Mouse (Mus musculus) kidney, postnatal 25 days (tissue): ENCODE measurements around the gene Sidt1.
A peak's percentile ranks its signal among the peaks of the same experiment; 100 is the strongest.

Experiments used
- DNase-seq, 2 experiments: peaks; one replicate each; pipeline ENCODE4 v3.0.0; 2021; ENCODE audit warnings: mixed read lengths in 2 of 2

Gene Sidt1

GRCm38 (mm10) chr16:44332861-44333284 is at the start of gene Sidt1:
TSS of gene Sidt1 (minus strand) at chr16:44333196.
- no peak for DNase-seq

GRCm38 (mm10) chr16:44381578-44381977 is 48.6 kb upstream of the Sidt1 start:
- no peak for DNase-seq

- DNase-seq = no peak
Measured at GRCm38 (mm10) chr16:44380006-44380405, 47.0 kb upstream of the Sidt1 start.

- DNase-seq = no peak
Measured at GRCm38 (mm10) chr16:44375459-44375858, 42.5 kb upstream of the Sidt1 start.

DNA sequence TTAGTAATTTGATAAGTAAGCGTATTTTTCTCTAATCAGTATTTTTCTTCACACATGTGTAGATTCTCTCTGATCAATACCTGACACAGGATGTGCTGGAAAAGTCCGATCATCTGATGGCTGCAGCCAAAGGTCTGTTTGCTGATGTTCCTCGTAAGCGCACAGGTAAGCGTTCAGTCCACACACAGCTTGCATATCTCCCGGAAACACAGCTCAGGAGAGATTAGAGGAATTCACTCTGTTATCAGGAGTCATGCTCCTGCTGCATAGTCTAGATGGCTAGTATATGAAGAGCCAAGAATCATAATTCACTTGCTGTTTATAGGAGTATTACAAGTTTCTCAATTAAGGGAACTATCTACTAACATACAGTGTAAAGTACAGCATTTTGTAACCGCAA is 32.5 kb upstream of the Sidt1 start:
- no peak for DNase-seq

DNA sequence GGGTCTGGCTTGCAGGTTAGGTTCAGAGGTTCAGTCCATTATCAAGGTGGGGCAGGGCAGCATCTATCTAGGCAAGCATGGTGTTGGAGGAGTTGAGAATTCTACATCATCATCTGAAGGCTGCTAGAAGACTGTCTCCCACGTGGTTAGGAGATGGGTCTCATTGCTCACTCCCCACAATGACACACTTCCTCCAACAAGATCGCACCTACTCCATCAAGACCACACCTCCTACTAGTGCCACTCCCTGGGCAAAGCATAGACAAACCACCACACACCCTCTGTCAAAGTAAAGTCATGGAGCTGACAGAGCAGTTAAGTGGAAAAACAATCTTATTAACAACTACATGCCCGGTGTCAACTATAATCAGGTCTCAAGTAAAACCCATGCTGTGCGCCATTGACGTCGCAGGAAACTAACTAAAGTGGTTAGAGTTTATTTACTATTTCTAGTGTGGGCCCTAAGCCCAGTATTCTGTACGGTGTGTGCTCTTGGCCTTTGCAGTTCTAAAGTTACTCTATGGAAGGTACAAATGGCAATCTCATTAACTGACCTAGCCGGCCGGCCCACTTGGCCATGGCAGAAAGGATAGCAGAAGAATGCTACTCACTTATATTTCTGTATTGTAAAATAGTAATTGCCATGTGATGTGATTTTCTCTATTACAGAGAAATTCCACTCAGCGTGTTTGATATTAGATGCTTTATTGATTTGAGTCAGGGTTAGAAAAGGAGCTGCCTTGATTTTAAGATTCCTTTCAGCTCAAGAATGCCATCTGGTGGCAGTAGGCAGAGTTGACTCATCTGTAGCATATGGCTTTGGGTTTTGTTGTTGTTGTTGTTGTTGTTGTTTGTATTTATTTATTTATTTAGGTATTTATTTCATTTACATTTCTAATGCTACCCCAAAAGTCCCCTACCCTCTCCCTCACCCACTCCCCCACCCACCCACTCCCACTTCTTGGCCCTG is 29.2 kb upstream of the Sidt1 start:
- DNase-seq = peak in 1 of 2 experiments; percentile 53

DNA sequence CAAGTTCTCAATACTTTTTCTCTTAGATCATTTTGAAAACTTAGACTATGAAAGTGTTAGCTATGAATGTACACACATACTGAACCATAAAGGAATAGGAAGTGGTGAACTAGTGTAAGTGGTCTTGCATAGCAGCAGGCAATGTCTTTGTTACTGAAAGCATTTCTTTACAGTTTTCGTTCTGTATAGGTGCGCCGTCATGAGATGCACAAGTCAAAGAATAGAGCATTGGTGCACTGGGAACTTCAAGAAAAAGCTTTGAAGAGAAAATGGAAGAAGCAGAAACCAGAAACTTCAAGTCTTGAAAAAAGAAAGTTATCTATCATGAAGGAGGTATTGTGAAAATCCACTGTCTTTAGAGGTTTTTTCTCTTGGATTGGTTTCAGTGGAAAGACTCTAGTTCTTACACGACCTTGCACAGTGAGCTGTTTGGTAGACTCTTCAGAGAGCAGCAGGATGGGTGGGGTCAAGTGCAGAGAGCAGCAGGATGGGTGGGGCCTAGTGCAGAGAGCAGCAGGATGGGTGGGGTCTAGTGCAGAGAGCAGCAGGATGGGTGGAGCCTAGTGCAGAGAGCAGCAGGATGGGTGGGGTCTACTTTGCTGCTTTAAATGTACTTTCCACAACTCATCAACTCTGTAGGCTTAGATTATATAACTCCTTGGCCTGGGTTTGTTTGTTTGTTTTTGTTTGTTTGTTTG is 24.7 kb upstream of the Sidt1 start:
- peak; percentile 54 to 74 for DNase-seq

GRCm38 (mm10) chr16:44356291-44356690 is 23.3 kb upstream of the Sidt1 start:
- no peak for DNase-seq

GRCm38 (mm10) chr16:44349801-44350397 is 16.9 kb upstream of the Sidt1 start:
- DNase-seq = no peak

GRCm38 (mm10) chr16:44347071-44347901 is 14.3 kb upstream of the Sidt1 start, which contains the start of gene Spice1:
TSS of gene Spice1 (plus strand) at chr16:44347121.
- DNase-seq = peak; percentile 98 to 99

- DNase-seq = no peak
Measured at GRCm38 (mm10) chr16:44337541-44337940, 4.5 kb upstream of the Sidt1 start.

- DNase-seq = peak; percentile 6 to 41
Measured at GRCm38 (mm10) chr16:44331995-44332860, 768 bp downstream of the Sidt1 start.

- DNase-seq = no peak
Measured at GRCm38 (mm10) chr16:44331671-44331994, 1.4 kb downstream of the Sidt1 start.

- no peak for DNase-seq
Measured at GRCm38 (mm10) chr16:44331154-44331553, 1.8 kb downstream of the Sidt1 start.

GRCm38 (mm10) chr16:44330657-44331056 is 2.3 kb downstream of the Sidt1 start:
- no peak for DNase-seq

GRCm38 (mm10) chr16:44328644-44329043 is 4.4 kb downstream of the Sidt1 start:
- DNase-seq = no peak

DNA sequence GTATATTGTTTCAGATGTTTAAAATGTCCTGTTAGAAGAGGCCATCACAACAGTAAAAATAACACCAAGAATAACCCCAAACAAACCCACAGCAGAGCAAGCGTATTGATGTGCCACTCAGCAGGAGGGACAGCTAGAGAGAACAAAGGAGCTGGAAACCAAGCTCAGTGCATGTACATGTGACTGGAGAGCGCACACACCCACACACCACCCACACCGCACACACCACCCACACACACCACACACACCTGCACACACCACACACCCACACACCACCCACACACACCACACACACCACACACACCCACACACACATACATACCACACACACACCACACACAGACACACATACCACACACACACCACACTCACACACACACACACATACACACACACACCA is 12.8 kb downstream of the Sidt1 start:
- DNase-seq = no peak

GRCm38 (mm10) chr16:44316350-44316749 is 16.6 kb downstream of the Sidt1 start:
- no peak for DNase-seq

DNA sequence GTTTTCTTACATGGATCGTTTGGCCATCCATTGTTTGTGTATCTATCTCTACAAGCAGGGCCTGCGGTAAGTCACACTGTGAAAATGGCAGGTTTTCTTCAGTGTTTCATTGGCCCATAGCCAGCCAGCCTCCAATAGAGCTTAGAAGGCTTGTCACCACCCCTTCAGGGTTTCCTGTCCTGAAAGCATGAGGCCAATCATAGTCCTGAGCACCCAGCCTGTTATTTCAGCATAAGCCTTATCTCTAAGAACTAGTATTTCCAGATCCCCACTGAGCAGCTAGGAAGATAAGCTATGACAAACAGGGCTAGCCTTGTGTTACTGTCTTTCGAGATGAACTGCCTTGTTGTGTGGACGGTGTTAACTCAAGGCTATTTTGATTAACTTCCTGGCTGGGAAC is 19.6 kb downstream of the Sidt1 start:
- DNase-seq = peak in 1 of 2 experiments; percentile 27

DNA sequence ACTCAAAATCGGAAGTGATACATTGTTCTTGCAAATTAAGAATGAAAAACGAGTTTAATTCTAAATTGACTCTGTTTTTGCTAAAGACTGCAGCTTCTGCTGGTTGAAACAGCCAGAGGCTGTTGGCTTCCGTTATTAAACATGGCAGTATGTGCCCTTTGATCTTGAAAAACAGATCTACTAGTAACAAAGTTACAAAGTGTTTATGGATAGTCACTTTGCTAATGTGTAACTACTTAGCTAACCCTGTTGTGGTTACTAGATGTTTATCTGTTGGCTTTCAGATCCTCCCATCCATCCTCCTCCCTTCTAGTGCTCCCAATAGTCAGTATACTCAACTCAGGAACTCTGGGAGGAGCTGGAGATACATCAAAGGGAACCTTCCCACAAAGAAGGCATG is 27.4 kb downstream of the Sidt1 start:
- no peak for DNase-seq

GRCm38 (mm10) chr16:44303822-44304221 is 29.2 kb downstream of the Sidt1 start:
- no peak for DNase-seq
